Mouse (Mus musculus) small intestine, adult 2 months (tissue): ENCODE data around the gene Ppp2r5b. TPM values are rescaled to one million over a fixed set of nuclear protein-coding genes. Genes with fewer than 3 reads are reported as not detected.

Source experiments
- H3K27ac ChIP-seq: fragments of 200-500 bp; 2 replicates; pipeline ENCODE4 v1.5.1; 2012; ENCODE audit warnings: low read depth, low read length, control low read depth, inconsistent platforms; ENCODE audit not compliant: insufficient read depth
- H3K27me3 ChIP-seq: fragments of 200-500 bp; 2 replicates; pipeline ENCODE4 v1.6.1; 2012; ENCODE audit warnings: mild to moderate bottlenecking, moderate library complexity, low read length, inconsistent platforms; ENCODE audit not compliant: control insufficient read depth, insufficient read depth
- H3K36me3 ChIP-seq: fragments of 200-500 bp; 2 replicates; pipeline ENCODE4 v1.6.1; 2012; ENCODE audit warnings: mild to moderate bottlenecking, low read length, control low read depth, inconsistent platforms; ENCODE audit not compliant: control insufficient read depth, insufficient read depth
- H3K4me1 ChIP-seq: fragments of 200-500 bp; 2 replicates; pipeline ENCODE4 v1.6.1; 2012; ENCODE audit warnings: low read length, inconsistent platforms, mixed read lengths; ENCODE audit not compliant: control insufficient read depth, insufficient read depth, insufficient read length
- H3K4me3 ChIP-seq: fragments of 200-500 bp; 2 replicates; pipeline ENCODE4 v1.5.1; 2012; ENCODE audit warnings: low read depth, mild to moderate bottlenecking, control low read depth, inconsistent platforms, low read length, moderate library complexity
- CTCF ChIP-seq: fragments of 200-500 bp; IDR thresholded peaks from 2 replicates; pipeline ENCODE4 v1.5.1; 2012; ENCODE audit warnings: low read depth, mild to moderate bottlenecking, control low read depth, inconsistent platforms, low read length, moderate library complexity, mixed read lengths; ENCODE audit not compliant: insufficient replicate concordance, insufficient read length; ENCODE audit errors: extremely low read depth
- POLR2A ChIP-seq: fragments of 200-500 bp; IDR thresholded peaks from 2 replicates; pipeline ENCODE4 v1.6.1; 2012; ENCODE audit warnings: low read depth, mild to moderate bottlenecking, control low read depth, inconsistent platforms, low read length, moderate library complexity
- WGBS: fragments of 180-500 bp; shearing (Covaris S2); methylation state at CpG from one replicate; pipeline ENCODE4 v1.1.7; 2018; 5-methylcytosine and 5-hydroxymethylcytosine counted together
- polyA plus RNA-seq: library from polyadenylated mRNA; depleted of rRNA; stranded (reverse); fragments of >200 nt; gene quantifications from 2 replicates; pipeline ENCODE4 v1.2.3, GENCODE M21; 2012

Gene Ppp2r5b
- polyA plus RNA-seq, 1 experiment = 112 TPM

- Histone ChIP-seq H3K27me3 (no peaks in the 10 kb centered on the region), H3K27ac (peak within 1 kb of the TSS; percentile 78), H3K4me3 (peak within 1 kb of the TSS; percentile 91), H3K4me1 (peaks cover 10% of the 10 kb centered on the region), H3K36me3 (peaks cover 17% of the 10 kb centered on the region)
- TF ChIP-seq CTCF (no peak), POLR2A (peak; percentile 84)
- under 1% methylated on average over 55 of the region's 55 CpGs for WGBS
These were observed 5.8 kb upstream of the Ppp2r5b start, which contains the start of gene Atg2a for GRCm38 (mm10) chr19:6241274-6242107. Atg2a (plus strand) TSS chr19:6241668.

GRCm38 (mm10) chr19:6240725-6241124, 5.1 kb upstream of the Ppp2r5b start:
- no peak for TF ChIP-seq CTCF
- TF ChIP-seq POLR2A = no peak
- Histone ChIP-seq H3K4me3 (no peak overlapping the region), H3K27ac (0 out of 2 replicates have a peak overlapping the region, but pooled peaks have one; percentile 16), H3K27me3 (no peaks in the 10 kb centered on the region), H3K4me1 (peaks cover 13% of the 10 kb centered on the region), H3K36me3 (peaks cover 11% of the 10 kb centered on the region)
- WGBS = 31% methylated on average over 5 of the region's 5 CpGs

- TF ChIP-seq CTCF = no peak
- no peak for TF ChIP-seq POLR2A
- 19% methylated on average over 1 of the region's 1 CpGs for WGBS
These were observed 4.5 kb upstream of the Ppp2r5b start for GRCm38 (mm10) chr19:6240136-6240535.

GRCm38 (mm10) chr19:6238740-6239139, 3.1 kb upstream of the Ppp2r5b start:
- peaks cover 24% of the 10 kb centered on the region for H3K4me1 ChIP-seq
- no peak for TF ChIP-seq CTCF
- TF ChIP-seq POLR2A = no peak
- H3K36me3 ChIP-seq = no peaks in the 10 kb centered on the region
- no peaks in the 10 kb centered on the region for H3K27me3 ChIP-seq
- H3K27ac ChIP-seq = no peak overlapping the region
- H3K4me3 ChIP-seq = no peak overlapping the region

More at GRCm38 (mm10) chr19:6240136-6240535, 4.5 kb upstream of the Ppp2r5b start:
- no peak overlapping the region for H3K4me3 ChIP-seq
- H3K36me3 ChIP-seq = peaks cover 8% of the 10 kb centered on the region
- no peaks in the 10 kb centered on the region for H3K27me3 ChIP-seq
- peaks cover 14% of the 10 kb centered on the region for H3K4me1 ChIP-seq
- H3K27ac ChIP-seq = peak overlapping the region; percentile 22; the same call in 1 of the 2 replicates

- 78% methylated on average over 7 of the region's 7 CpGs for WGBS
- Histone ChIP-seq H3K4me1 (peaks cover 19% of the 10 kb centered on the region), H3K27me3 (no peaks in the 10 kb centered on the region)
These were observed 1.2 kb upstream of the Ppp2r5b start for GRCm38 (mm10) chr19:6236842-6237241.

GRCm38 (mm10) chr19:6236053-6236441, 375 bp upstream of the Ppp2r5b start:
- peaks cover 12% of the 10 kb centered on the region for H3K36me3 ChIP-seq
- peak overlapping the region; percentile 85 for H3K4me3 ChIP-seq
- H3K4me1 ChIP-seq = peaks cover 19% of the 10 kb centered on the region
- TF ChIP-seq CTCF = no peak
- TF ChIP-seq POLR2A = no peak; the same call in 1 of the 2 replicates
- H3K27ac ChIP-seq = peak overlapping the region; percentile 100
- WGBS = 0% methylated on average over 9 of the region's 9 CpGs
- H3K27me3 ChIP-seq = no peaks in the 10 kb centered on the region

More at GRCm38 (mm10) chr19:6236842-6237241, 1.2 kb upstream of the Ppp2r5b start:
- Histone ChIP-seq H3K36me3 (peaks cover 9% of the 10 kb centered on the region; the same call in 1 of the 2 replicates), H3K27ac (no peak overlapping the region), H3K4me3 (no peak overlapping the region)
- TF ChIP-seq POLR2A = no peak
- TF ChIP-seq CTCF = no peak
